Mouse (Mus musculus): Measurements from ENCODE around the gene Aurkb. TPM values are rescaled to one million over a fixed set of nuclear protein-coding genes. Genes with fewer than 3 reads are reported as not detected.

Gene Aurkb
- total RNA-seq, 4 experiments from 2014 or later: 0.53 to 0.80 (median 0.62) TPM

DNA sequence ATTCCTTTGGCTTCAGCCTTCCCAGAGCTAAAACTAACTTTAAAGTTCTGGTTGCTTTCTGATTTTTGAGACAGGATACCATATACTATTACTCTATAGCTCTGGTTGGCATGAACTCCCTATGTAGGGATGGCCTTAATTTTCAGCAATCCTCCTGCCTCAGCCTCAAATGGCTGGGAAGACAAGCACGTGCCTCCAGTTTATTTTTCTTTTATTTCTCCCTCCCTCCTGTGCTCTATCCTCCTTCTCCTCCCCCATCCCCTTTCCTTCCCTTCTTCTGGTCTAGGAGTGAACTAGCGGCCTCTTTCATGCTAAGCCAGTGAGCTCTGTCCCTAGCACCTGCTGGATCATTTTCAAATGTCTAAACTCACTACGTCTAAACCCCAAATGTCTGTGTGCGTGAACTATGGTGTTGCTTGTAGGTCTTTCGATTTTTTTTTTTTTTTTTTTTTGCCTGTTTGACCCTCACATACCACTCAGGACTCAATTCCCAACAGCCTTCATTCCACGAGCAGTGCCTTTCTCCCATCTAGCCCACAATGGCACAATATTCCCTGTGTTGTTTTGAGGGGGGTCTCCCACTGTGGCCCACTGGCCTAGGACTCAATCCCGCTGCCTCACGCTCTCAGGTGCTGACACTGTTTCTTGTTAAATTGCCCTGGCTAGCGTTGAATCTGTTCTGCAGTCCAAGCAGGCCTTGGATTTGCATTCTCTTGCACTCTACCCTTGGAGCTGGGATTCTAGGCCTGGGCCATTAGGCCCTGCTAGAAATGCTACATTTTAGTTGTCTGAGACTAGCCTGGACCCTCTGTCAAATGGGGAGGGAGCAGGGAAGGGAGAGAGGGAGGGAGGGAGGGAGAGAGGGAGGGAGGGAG lies 19.0 kb downstream of the Aurkb start:
- DNase-seq (ENCODE audit: low spot score in 2 of 2): no peak

DNA sequence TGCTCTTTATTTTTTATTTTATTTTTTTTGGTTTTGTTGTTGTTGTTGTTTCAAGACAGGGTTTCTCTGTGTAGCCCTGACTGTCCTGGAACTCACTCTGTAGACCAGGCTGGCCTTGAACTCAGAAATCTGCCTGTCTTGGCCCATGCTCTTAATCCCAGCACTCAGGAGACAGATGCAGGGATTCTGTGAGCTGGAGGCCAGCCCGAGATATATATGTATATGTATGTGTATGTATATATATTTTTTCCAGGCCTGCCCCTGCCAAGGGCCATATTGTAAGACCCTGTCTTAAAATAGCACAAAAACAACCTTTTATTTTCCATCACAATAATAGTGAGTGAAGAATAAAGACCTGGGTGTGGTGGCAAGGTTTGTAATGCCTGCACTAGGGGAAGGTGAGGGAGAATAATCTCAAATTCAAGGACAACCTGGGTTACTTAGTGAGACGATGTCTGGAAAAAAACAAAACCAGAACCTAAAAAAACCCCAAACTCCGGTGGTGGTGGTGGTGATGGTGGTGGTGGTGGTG lies 20.0 kb downstream of the Aurkb start:
- no peak for DNase-seq (ENCODE audit: low spot score in 2 of 2)

- peak; percentile 46 to 74 for DNase-seq (ENCODE audit: low spot score in 2 of 2)
Observed at GRCm38 (mm10) chr11:69066163-69066861, 20.9 kb downstream of the Aurkb start.

- DNase-seq (ENCODE audit: low spot score in 2 of 2): peak; percentile 72 to 91
Observed at GRCm38 (mm10) chr11:69066956-69067355, 21.5 kb downstream of the Aurkb start.

- no peak for DNase-seq (ENCODE audit: low spot score in 2 of 2)
Observed at GRCm38 (mm10) chr11:69067601-69068000, 22.2 kb downstream of the Aurkb start.

- peak in 1 of 2 experiments; percentile 26 for DNase-seq (ENCODE audit: low spot score in 2 of 2)
Observed at GRCm38 (mm10) chr11:69070093-69070492, 24.6 kb downstream of the Aurkb start.

- DNase-seq (ENCODE audit: low spot score in 2 of 2): peak; percentile 90 to 94
Observed at GRCm38 (mm10) chr11:69070590-69071222, 25.3 kb downstream of the Aurkb start, which contains the start of gene Tmem107. Gene Tmem107 (plus strand): TSS chr11:69070806.

- DNase-seq (ENCODE audit: low spot score in 2 of 2): no peak
Observed at GRCm38 (mm10) chr11:69071262-69071661, 25.8 kb downstream of the Aurkb start.

DNA sequence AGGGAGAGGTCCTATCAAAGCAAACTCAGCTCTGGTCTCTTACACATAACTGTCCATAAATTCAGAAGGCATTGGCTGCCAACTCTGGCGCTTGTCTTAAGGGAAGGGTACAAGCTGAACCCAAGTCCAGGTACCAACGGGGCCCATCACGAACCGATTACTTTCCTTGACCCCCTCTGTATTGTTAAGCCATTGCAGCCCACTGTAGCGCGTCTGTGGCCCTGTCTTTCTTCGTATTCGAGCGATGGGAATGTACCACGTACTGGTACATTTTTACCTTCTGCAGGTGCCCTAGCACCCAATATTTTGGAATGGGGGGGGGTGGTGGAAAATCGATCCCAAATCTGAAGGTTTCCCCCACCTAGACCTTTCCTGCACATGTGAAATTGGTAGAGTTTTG lies 26.8 kb downstream of the Aurkb start:
- no peak for DNase-seq (ENCODE audit: low spot score in 2 of 2)

GRCm38 (mm10) chr11:69072666-69073064 lies 27.2 kb downstream of the Aurkb start:
- no peak for DNase-seq (ENCODE audit: low spot score in 2 of 2)

DNA sequence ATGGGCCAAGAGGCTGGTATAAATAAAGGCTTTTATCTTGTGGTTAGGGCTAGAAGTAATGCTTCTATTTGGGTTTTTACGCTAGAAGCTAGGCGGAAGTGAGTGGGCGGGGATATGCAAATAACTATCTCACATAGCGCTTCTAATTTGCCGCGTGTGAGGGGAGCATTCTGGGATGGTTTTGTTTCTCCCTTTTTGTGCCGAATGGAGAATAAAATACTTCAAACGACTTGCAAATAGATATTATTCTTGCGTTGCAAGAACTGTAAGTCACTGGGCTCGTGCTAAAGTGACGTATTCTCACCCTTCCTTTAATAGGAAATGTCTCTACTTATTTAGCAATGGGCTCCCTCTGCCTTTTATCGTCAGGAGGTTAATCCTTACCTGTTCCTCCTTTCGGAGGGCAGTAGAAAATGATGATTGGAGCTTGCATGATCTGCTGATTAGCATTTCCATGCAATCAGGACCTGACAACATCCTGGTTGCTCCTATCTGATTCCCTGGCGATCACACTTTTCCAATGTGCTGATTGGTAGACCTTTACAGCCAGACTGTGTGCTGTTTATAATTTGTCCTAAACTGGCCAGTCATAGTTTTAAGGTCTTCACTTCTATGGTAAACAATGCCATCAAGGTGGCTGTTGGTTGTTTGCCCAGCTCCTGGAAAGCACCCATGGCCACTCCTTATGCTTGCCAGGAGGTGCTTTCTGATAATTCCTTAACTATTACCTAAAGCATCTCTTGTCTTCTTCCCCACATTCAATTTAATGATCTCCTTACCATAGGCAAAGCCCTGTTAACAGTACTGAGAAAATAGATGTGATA lies 27.8 kb downstream of the Aurkb start:
- peak; percentile 64 to 90 for DNase-seq (ENCODE audit: low spot score in 2 of 2)

DNA sequence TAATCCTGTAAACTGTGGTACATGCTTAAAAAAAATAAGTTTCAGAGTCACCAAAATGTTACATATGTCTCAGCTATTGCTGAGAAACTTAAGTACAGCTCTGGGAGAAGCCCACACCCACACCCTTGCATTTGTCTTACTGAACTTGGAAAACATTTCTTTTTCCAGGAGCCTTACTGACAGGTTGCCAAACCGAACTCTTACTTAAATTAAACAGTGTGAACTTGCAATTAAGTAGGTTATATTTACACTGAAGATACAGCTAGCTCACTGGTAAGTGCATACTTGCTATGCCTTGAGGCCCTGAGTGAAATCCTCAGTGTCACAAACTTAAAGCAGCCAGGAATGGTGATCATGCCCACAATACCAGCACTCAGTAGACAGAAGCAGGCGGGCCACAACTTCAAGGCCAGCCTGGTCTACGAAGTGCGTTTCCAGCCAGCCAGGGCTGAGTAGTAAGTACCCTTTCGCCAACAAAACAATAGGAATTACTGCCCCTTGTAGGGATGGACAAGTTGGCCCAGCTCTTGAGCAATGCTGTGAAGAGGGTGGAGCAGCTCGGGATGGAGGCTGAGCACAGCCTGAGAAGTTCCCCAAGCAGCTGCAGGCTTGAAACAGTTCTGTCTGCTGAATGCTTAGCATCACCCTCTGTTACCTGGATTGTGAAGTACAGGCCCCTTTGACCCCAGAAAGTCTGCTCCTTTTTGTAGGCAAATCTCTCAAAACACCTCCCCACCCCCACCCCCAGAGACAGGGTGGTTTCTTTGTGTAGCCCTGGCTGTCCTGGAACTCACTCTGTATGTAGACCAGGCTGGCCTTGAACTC lies 28.7 kb downstream of the Aurkb start:
- no peak for DNase-seq (ENCODE audit: low spot score in 2 of 2)

GRCm38 (mm10) chr11:69074776-69075069 lies 29.3 kb downstream of the Aurkb start:
- DNase-seq (ENCODE audit: low spot score in 2 of 2): no peak

- DNase-seq (ENCODE audit: low spot score in 2 of 2): no peak
Observed at GRCm38 (mm10) chr11:69075764-69076479, 30.5 kb downstream of the Aurkb start.

- no peak for DNase-seq (ENCODE audit: low spot score in 2 of 2)
Observed at GRCm38 (mm10) chr11:69076572-69076971, 31.1 kb downstream of the Aurkb start.

- DNase-seq (ENCODE audit: low spot score in 2 of 2): no peak
Observed at GRCm38 (mm10) chr11:69077316-69077715, 31.9 kb downstream of the Aurkb start.

- DNase-seq (ENCODE audit: low spot score in 2 of 2): no peak
Observed at GRCm38 (mm10) chr11:69078041-69078440, 32.6 kb downstream of the Aurkb start.

- DNase-seq (ENCODE audit: low spot score in 2 of 2): no peak
Observed at GRCm38 (mm10) chr11:69078805-69079438, 33.5 kb downstream of the Aurkb start.
